Mouse (Mus musculus) embryonic facial prominence, embryonic 12.5 days (tissue): ENCODE results near the gene AC124502.3. TPM values are rescaled to one million over a fixed set of nuclear protein-coding genes. Genes with fewer than 3 reads are reported as not detected.

Experiments
- ATAC-seq: fragments of 200-750 bp; cut with Nextera tagmentation; 2 replicates; pipeline ENCODE4 v1.8.0; 2017; ENCODE audit not compliant: insufficient number of reproducible peaks, insufficient read depth, low FRiP score, low TSS enrichment
- H3K27ac ChIP-seq: fragments of 300-500 bp; sonication (generic); 2 replicates; pipeline ENCODE4 v1.5.1; 2016; ENCODE audit warnings: mild to moderate bottlenecking
- H3K27me3 ChIP-seq: fragments of 300-500 bp; sonication (generic); 2 replicates; pipeline ENCODE4 v1.6.1; 2016; ENCODE audit warnings: mild to moderate bottlenecking, moderate library complexity
- H3K36me3 ChIP-seq: fragments of 300-500 bp; sonication (generic); 2 replicates; pipeline ENCODE4 v1.6.1; 2016; ENCODE audit warnings: mild to moderate bottlenecking
- H3K4me1 ChIP-seq: fragments of 300-500 bp; sonication (generic); 2 replicates; pipeline ENCODE4 v1.6.1; 2016
- H3K4me2 ChIP-seq: fragments of 300-500 bp; sonication (generic); replicated peaks from 2 replicates; pipeline ENCODE4 v1.6.1; 2016; ENCODE audit warnings: mild to moderate bottlenecking, moderate library complexity
- H3K4me3 ChIP-seq: fragments of 300-500 bp; sonication (generic); 2 replicates; pipeline ENCODE4 v1.5.1; 2016; ENCODE audit warnings: mild to moderate bottlenecking
- H3K9ac ChIP-seq: fragments of 300-500 bp; sonication (generic); 2 replicates; pipeline ENCODE4 v1.6.1; 2016; ENCODE audit warnings: mild to moderate bottlenecking, moderate library complexity
- H3K9me3 ChIP-seq: fragments of 300-500 bp; sonication (generic); 2 replicates; pipeline ENCODE4 v1.6.1; 2016; ENCODE audit warnings: mild to moderate bottlenecking, moderate library complexity
- WGBS: fragments of 180-500 bp; shearing (Covaris S2); methylation state at CpG from one replicate; pipeline ENCODE4 v1.1.7; 2016; 5-methylcytosine and 5-hydroxymethylcytosine counted together
- polyA plus RNA-seq: library from polyadenylated mRNA; unstranded; fragments of >200 nt; fragmentation: Nextera tagmentation; extraction: Ambion mirVana; gene quantifications from 2 replicates; pipeline ENCODE4 v1.2.1, GENCODE M21; 2016

The AC124502.3 gene
- polyA plus RNA-seq, 1 experiment from 2014 or later = 4.7 TPM

- H3K27ac ChIP-seq = peak overlapping the region; percentile 41
- 0 out of 2 replicates have a peak overlapping the region, but pooled peaks have one; percentile 7 for H3K9ac ChIP-seq
- WGBS = 69% methylated on average over 7 of the region's 7 CpGs
- H3K36me3 ChIP-seq = no peaks in the 10 kb centered on the region
- ATAC-seq = no peak
- no peak overlapping the region for H3K4me3 ChIP-seq
- no peak overlapping the region for H3K4me2 ChIP-seq
- H3K27me3 ChIP-seq = peaks cover 8% of the 10 kb centered on the region
- H3K9me3 ChIP-seq = no peaks in the 10 kb centered on the region
- H3K4me1 ChIP-seq = peaks cover 54% of the 10 kb centered on the region
Measured at GRCm38 (mm10) chr19:5065104-5065503, 26.4 kb downstream of the AC124502.3 start.

- H3K27me3 ChIP-seq = peaks cover 10% of the 10 kb centered on the region
- ATAC-seq = no peak
- peaks cover 53% of the 10 kb centered on the region for H3K4me1 ChIP-seq
- H3K9me3 ChIP-seq = no peaks in the 10 kb centered on the region
- H3K9ac ChIP-seq = peak overlapping the region; percentile 81
- WGBS = 4% methylated on average over 15 of the region's 15 CpGs
- peak overlapping the region; percentile 86 for H3K4me2 ChIP-seq
- H3K36me3 ChIP-seq = no peaks in the 10 kb centered on the region
- peak overlapping the region; percentile 59 for H3K4me3 ChIP-seq
- H3K27ac ChIP-seq = peak overlapping the region; percentile 97
Measured at GRCm38 (mm10) chr19:5067040-5067799, 28.5 kb downstream of the AC124502.3 start.

- Histone ChIP-seq H3K4me1 (peaks cover 53% of the 10 kb centered on the region), H3K9me3 (no peaks in the 10 kb centered on the region), H3K4me3 (peak within 1 kb of the TSS; percentile 59), H3K27me3 (peaks cover 10% of the 10 kb centered on the region), H3K4me2 (peak within 1 kb of the TSS; percentile 86), H3K9ac (peak within 1 kb of the TSS; percentile 81), H3K27ac (peak within 1 kb of the TSS; percentile 97), H3K36me3 (no peaks in the 10 kb centered on the region)
- ATAC-seq = peak; percentile 33
- WGBS = 1% methylated on average over 55 of the region's 56 CpGs
Measured at GRCm38 (mm10) chr19:5067867-5068569, 29.3 kb downstream of the AC124502.3 start, which contains the start of gene Cd248. Cd248 (plus strand) TSS chr19:5068078.

- peaks cover 53% of the 10 kb centered on the region for H3K4me1 ChIP-seq
- peak overlapping the region; percentile 86 for H3K4me2 ChIP-seq
Measured at GRCm38 (mm10) chr19:5068570-5069234, 30.0 kb downstream of the AC124502.3 start.

GRCm38 (mm10) chr19:5069486-5069885, 30.8 kb downstream of the AC124502.3 start:
- Histone ChIP-seq H3K9me3 (no peaks in the 10 kb centered on the region), H3K9ac (0 out of 2 replicates have a peak overlapping the region, but pooled peaks have one; percentile 81), H3K36me3 (no peaks in the 10 kb centered on the region), H3K27me3 (peaks cover 10% of the 10 kb centered on the region), H3K4me3 (peak overlapping the region; percentile 59), H3K4me1 (peaks cover 52% of the 10 kb centered on the region), H3K27ac (peak overlapping the region; percentile 97), H3K4me2 (peak overlapping the region; percentile 86)
- WGBS = 81% methylated on average over 5 of the region's 5 CpGs
- no peak for ATAC-seq

More at GRCm38 (mm10) chr19:5068570-5069234, 30.0 kb downstream of the AC124502.3 start:
- Histone ChIP-seq H3K9ac (peak overlapping the region; percentile 81), H3K9me3 (no peaks in the 10 kb centered on the region), H3K27ac (peak overlapping the region; percentile 97), H3K4me3 (peak overlapping the region; percentile 59), H3K36me3 (no peaks in the 10 kb centered on the region), H3K27me3 (peaks cover 10% of the 10 kb centered on the region)
- ATAC-seq = no peak
- 42% methylated on average over 21 of the region's 21 CpGs for WGBS

GRCm38 (mm10) chr19:5069978-5070377, 31.3 kb downstream of the AC124502.3 start:
- Histone ChIP-seq H3K4me1 (peaks cover 47% of the 10 kb centered on the region), H3K4me2 (peak overlapping the region; percentile 86), H3K27ac (peak overlapping the region; percentile 97), H3K36me3 (no peaks in the 10 kb centered on the region), H3K4me3 (peak overlapping the region; percentile 59), H3K9me3 (no peaks in the 10 kb centered on the region), H3K27me3 (peaks cover 10% of the 10 kb centered on the region), H3K9ac (no peak overlapping the region; the same call in 1 of the 2 replicates)
- no peak for ATAC-seq
- 81% methylated on average over 7 of the region's 7 CpGs for WGBS

GRCm38 (mm10) chr19:5071077-5071476, 32.4 kb downstream of the AC124502.3 start:
- Histone ChIP-seq H3K4me1 (peaks cover 42% of the 10 kb centered on the region), H3K27ac (peak overlapping the region; percentile 97), H3K4me3 (peak overlapping the region; percentile 59), H3K36me3 (no peaks in the 10 kb centered on the region), H3K9ac (peak overlapping the region; percentile 43; the same call in 1 of the 2 replicates), H3K4me2 (peak overlapping the region; percentile 86), H3K27me3 (peaks cover 10% of the 10 kb centered on the region), H3K9me3 (no peaks in the 10 kb centered on the region)
- WGBS = 5% methylated on average over 11 of the region's 11 CpGs
- ATAC-seq = no peak

GRCm38 (mm10) chr19:5071545-5072369, 33.1 kb downstream of the AC124502.3 start:
- Histone ChIP-seq H3K4me3 (peak overlapping the region; percentile 59), H3K4me1 (peaks cover 39% of the 10 kb centered on the region), H3K9me3 (no peaks in the 10 kb centered on the region), H3K27me3 (peaks cover 10% of the 10 kb centered on the region), H3K4me2 (peak overlapping the region; percentile 86), H3K27ac (peak overlapping the region; percentile 97), H3K36me3 (no peaks in the 10 kb centered on the region), H3K9ac (peak overlapping the region; percentile 44)
- under 1% methylated on average over 40 of the region's 40 CpGs for WGBS
- peak; percentile 88 for ATAC-seq

GRCm38 (mm10) chr19:5072389-5073019, 33.8 kb downstream of the AC124502.3 start:
- peak overlapping the region; percentile 86 for H3K4me2 ChIP-seq
- WGBS = 2% methylated on average over 20 of the region's 20 CpGs
- peak overlapping the region; percentile 97 for H3K27ac ChIP-seq
- H3K9ac ChIP-seq = peak overlapping the region; percentile 44
- H3K4me1 ChIP-seq = peaks cover 31% of the 10 kb centered on the region
- no peaks in the 10 kb centered on the region for H3K9me3 ChIP-seq
- 0 out of 2 replicates have a peak, but pooled peaks have one; percentile 1 for ATAC-seq
- peak overlapping the region; percentile 59 for H3K4me3 ChIP-seq
- H3K27me3 ChIP-seq = peaks cover 10% of the 10 kb centered on the region
- no peaks in the 10 kb centered on the region for H3K36me3 ChIP-seq

- Histone ChIP-seq H3K9me3 (no peaks in the 10 kb centered on the region), H3K9ac (no peak overlapping the region), H3K36me3 (no peaks in the 10 kb centered on the region), H3K27ac (peak overlapping the region; percentile 97), H3K4me3 (peak overlapping the region; percentile 59), H3K4me1 (peaks cover 29% of the 10 kb centered on the region), H3K27me3 (peaks cover 10% of the 10 kb centered on the region), H3K4me2 (peak overlapping the region; percentile 86)
- ATAC-seq = 0 out of 2 replicates have a peak, but pooled peaks have one; percentile 4
- WGBS = 2% methylated on average over 15 of the region's 15 CpGs
Measured at GRCm38 (mm10) chr19:5073028-5073427, 34.3 kb downstream of the AC124502.3 start.
